Mouse (Mus musculus) embryonic facial prominence, embryonic 13.5 days (tissue): Measurements from ENCODE around the gene Igf2r. TPM values are rescaled to one million over a fixed set of nuclear protein-coding genes. Genes with fewer than 3 reads are reported as not detected.

ENCODE experiments used
- ATAC-seq: fragments of 200-750 bp; cut with Nextera tagmentation; 2 replicates; pipeline ENCODE4 v1.8.0; 2017; ENCODE audit warnings: low read depth; ENCODE audit not compliant: insufficient number of reproducible peaks, insufficient read depth, low FRiP score, low TSS enrichment
- H3K27ac ChIP-seq: fragments of 300-500 bp; sonication (generic); 2 replicates; pipeline ENCODE4 v1.5.1; 2015; ENCODE audit warnings: moderate library complexity, mild to moderate bottlenecking, inconsistent platforms
- H3K27me3 ChIP-seq: fragments of 300-500 bp; sonication (generic); 2 replicates; pipeline ENCODE4 v1.6.1; 2015; ENCODE audit warnings: mild to moderate bottlenecking, inconsistent platforms
- H3K36me3 ChIP-seq: fragments of 300-500 bp; sonication (generic); 2 replicates; pipeline ENCODE4 v1.6.1; 2015; ENCODE audit warnings: mild to moderate bottlenecking, inconsistent platforms
- H3K4me1 ChIP-seq: fragments of 300-500 bp; sonication (generic); 2 replicates; pipeline ENCODE4 v1.6.1; 2015; ENCODE audit warnings: inconsistent platforms
- H3K4me2 ChIP-seq: fragments of 300-500 bp; sonication (generic); 2 replicates; pipeline ENCODE4 v1.6.1; 2015; ENCODE audit warnings: moderate library complexity, mild to moderate bottlenecking, inconsistent platforms
- H3K4me3 ChIP-seq: fragments of 300-500 bp; sonication (generic); 2 replicates; pipeline ENCODE4 v1.5.1; 2015; ENCODE audit warnings: mild to moderate bottlenecking, inconsistent platforms
- H3K9ac ChIP-seq: fragments of 300-500 bp; sonication (generic); 2 replicates; pipeline ENCODE4 v1.6.1; 2015; ENCODE audit warnings: mild to moderate bottlenecking, inconsistent platforms
- H3K9me3 ChIP-seq: fragments of 300-500 bp; sonication (generic); 2 replicates; pipeline ENCODE4 v1.6.1; 2016; ENCODE audit warnings: inconsistent platforms
- WGBS: fragments of 180-500 bp; shearing (Covaris S2); methylation state at CpG from one replicate; pipeline ENCODE4 v1.1.7; 2015; ENCODE audit warnings: mixed read lengths; 5-methylcytosine and 5-hydroxymethylcytosine counted together
- polyA plus RNA-seq: library from polyadenylated mRNA; unstranded; fragments of >200 nt; fragmentation: Nextera tagmentation; extraction: Ambion mirVana; gene quantifications from 2 replicates; pipeline ENCODE4 v1.2.1, GENCODE M21; 2015

Igf2r gene
- polyA plus RNA-seq, result 27.9 and 35.4 TPM in 2 replicates

DNA sequence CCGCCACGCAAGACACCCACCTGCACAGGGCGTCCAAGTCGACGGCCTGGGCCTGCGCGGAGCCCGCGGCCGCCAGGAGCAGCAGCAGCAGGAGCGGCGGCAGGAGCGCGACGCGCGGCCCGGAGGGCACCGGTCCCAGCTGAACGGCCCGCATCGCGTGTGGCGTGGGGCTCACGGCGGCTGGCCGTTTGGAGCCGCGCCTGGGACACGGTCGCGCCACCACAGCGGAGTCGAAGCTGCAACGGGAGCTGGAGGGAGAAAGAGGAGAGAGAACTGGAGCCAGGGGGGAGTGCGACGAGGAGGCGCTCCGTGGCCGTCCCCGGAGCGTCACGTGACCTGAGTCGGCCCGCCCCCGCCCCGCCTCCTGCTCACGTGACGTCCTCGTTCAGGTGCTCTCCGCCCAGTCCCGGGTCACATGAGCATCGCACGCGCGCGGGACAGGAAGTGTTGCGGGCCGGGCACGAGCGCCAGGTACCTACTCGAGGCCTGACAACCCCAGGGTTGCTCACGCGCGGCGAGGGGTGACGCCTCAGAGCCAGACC, at the start of gene Igf2r:
Gene Igf2r (minus strand): TSS at position 285 of the 542 bp plus-strand sequence.
- peak within 1 kb of the TSS; percentile 92 for H3K9ac ChIP-seq
- peak within 1 kb of the TSS; percentile 81 for H3K27ac ChIP-seq
- peak; percentile 82 for ATAC-seq
- 24% methylated on average over 63 of the region's 67 CpGs for WGBS
- no peaks in the 10 kb centered on the region for H3K27me3 ChIP-seq
- H3K4me3 ChIP-seq, result peak within 1 kb of the TSS; percentile 74
- no peaks in the 10 kb centered on the region for H3K9me3 ChIP-seq
- H3K4me2 ChIP-seq, result peak within 1 kb of the TSS; percentile 61
- H3K4me1 ChIP-seq, result peaks cover 37% of the 10 kb centered on the region
- peaks cover 31% of the 10 kb centered on the region for H3K36me3 ChIP-seq

DNA sequence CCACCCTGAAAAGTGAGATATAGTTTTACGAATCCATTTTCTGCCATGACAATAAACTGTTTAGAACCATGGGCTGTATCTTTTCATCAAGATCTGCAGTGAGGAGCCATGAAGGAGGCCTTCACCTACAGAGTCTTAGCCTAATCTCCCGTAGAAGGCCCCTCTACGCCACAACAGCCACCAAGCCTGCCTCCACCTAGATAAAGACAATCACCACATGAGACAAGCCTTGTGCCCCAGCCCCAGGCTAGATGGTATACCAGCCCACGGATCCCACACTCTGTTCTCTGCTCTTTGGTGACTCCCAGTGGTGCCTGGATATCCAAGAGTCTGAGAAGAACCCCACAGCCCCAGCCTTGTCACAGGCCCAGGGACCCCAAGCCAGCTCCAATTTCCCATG, 46.4 kb upstream of the Igf2r start:
- H3K36me3 ChIP-seq, result peaks cover 80% of the 10 kb centered on the region
- no peak overlapping the region for H3K9ac ChIP-seq
- H3K4me2 ChIP-seq, result no peak overlapping the region
- H3K27me3 ChIP-seq, result no peaks in the 10 kb centered on the region
- no peaks in the 10 kb centered on the region; the same call in 1 of the 2 replicates for H3K4me1 ChIP-seq
- H3K9me3 ChIP-seq, result peaks cover 15% of the 10 kb centered on the region; the same call in 1 of the 2 replicates
- 89% methylated on average over 4 of the region's 4 CpGs for WGBS
- ATAC-seq, result no peak
- no peak overlapping the region for H3K27ac ChIP-seq
- no peak overlapping the region for H3K4me3 ChIP-seq

DNA sequence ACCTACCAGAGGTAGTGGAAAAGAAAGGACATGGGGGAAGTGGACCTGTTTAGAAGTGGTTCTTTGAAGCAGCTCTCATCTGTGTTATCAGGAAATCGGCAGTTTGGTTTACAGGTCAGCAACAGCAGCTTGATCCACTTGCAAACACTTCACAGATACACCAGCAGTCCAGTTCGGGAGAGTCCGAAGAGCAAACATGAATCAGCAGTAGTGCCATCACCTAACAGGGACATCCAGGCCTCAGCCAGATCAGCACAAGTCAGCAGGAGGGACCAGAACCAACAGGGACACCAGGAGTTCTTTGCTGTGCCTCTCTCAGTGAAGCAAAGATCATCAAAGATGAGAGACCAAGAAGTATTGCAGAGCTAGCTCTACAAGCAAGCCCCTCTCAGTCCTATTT, 45.0 kb upstream of the Igf2r start:
- no peak for ATAC-seq
- Histone ChIP-seq H3K9ac (no peak overlapping the region), H3K27ac (no peak overlapping the region), H3K27me3 (no peaks in the 10 kb centered on the region), H3K4me3 (no peak overlapping the region), H3K4me2 (no peak overlapping the region), H3K36me3 (peaks cover 66% of the 10 kb centered on the region), H3K4me1 (peaks cover 5% of the 10 kb centered on the region), H3K9me3 (0 out of 2 replicates have a peak, but pooled peaks cover 4% of the 10 kb centered on the region)
- WGBS, result 94% methylated on average over 3 of the region's 3 CpGs

DNA sequence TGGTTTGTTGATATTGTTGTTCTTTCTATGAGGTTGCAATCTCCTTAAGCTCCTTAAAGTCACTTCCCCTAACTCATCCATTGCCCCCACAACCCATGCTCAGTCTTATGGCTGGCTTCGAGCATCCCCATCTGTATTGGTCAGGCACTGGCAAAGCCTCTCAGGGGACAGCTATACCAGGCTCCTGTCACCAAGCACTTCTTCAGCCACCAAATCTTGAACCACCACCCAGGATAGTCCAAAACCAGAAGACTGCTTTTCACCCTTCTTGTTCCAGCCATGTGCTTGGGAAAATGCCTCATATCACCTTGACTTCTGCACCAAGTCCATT, 41.5 kb upstream of the Igf2r start:
- no peak overlapping the region for H3K4me2 ChIP-seq
- no peak overlapping the region for H3K4me3 ChIP-seq
- H3K27me3 ChIP-seq, result no peaks in the 10 kb centered on the region
- ATAC-seq, result no peak
- peaks cover 5% of the 10 kb centered on the region for H3K4me1 ChIP-seq
- peak overlapping the region; percentile 21; the same call in 1 of the 2 replicates for H3K9ac ChIP-seq
- H3K36me3 ChIP-seq, result peaks cover 30% of the 10 kb centered on the region
- WGBS, result 89% methylated on average over 1 of the region's 1 CpGs
- no peaks in the 10 kb centered on the region for H3K9me3 ChIP-seq
- no peak overlapping the region for H3K27ac ChIP-seq

DNA sequence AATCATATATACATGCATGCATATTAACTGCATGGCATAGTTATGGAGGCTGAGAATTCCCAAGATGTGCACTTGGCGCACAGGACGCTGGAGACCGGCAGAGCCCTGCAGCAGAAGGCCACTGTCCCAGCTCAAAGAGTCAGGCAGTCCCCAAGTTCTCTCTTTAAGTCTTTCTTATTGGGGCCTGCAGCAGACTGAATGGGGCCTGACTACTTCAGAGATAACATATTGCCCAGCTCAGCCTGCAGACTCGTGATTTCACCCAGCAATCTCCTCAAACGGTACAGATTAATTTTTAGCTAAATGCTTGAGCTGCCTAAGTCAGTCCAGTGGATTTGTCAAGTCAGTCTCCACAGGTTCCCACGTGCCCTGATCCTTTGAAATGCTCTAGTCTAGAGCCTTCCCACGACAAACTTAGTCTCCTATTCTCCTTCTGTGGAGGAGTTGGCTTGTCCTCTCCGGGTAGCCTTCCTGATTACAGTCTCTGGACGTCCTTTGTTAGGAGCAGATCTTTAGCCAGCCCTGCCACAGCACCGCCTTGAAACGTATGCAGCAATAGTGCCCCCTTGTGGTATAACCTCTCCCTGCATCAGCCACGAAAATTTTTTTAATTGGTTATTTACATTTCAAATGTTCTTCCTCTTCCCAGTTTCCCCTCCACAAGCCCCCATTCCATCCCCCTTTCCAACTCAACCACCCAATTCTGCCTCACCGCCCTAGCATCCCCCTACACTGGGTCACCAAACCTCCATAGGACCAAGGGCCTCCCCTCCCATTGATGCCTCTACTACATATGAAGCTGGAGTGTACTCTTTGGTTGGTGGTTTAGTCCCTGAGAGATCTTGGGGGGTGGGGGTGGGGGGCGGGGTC, 40.9 kb upstream of the Igf2r start:
- H3K9ac ChIP-seq, result peak overlapping the region; percentile 49; the same call in 1 of the 2 replicates
- H3K4me1 ChIP-seq, result peaks cover 5% of the 10 kb centered on the region
- ATAC-seq, result peak; percentile 56; the same call in 1 of the 2 replicates
- no peaks in the 10 kb centered on the region for H3K27me3 ChIP-seq
- no peak overlapping the region for H3K4me2 ChIP-seq
- 20% methylated on average over 14 of the region's 14 CpGs for WGBS
- no peak overlapping the region for H3K4me3 ChIP-seq
- H3K36me3 ChIP-seq, result peaks cover 24% of the 10 kb centered on the region
- no peaks in the 10 kb centered on the region for H3K9me3 ChIP-seq
- peak overlapping the region; percentile 77 for H3K27ac ChIP-seq

DNA sequence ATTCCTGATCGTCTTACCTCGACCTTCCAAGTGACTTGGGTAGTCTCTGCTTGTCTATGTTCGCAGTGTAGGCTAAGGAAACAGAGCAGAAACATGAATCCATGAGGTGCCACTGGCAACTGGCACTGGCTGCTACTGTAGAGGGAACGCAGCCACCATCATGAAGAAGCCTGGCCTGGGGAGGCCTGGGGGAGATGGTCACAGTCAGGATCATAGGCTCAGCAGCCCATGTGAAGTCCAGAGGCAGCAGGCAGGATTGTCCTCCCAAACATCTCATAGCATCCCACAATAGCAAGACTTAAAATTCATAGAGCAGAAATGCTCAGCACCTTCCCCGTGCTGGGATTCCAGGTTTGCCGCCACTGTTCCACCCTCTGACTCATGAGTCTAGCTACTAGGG, 39.4 kb upstream of the Igf2r start:
- Histone ChIP-seq H3K9ac (no peak overlapping the region), H3K27ac (no peak overlapping the region), H3K4me3 (no peak overlapping the region), H3K4me1 (peaks cover 5% of the 10 kb centered on the region), H3K36me3 (peaks cover 13% of the 10 kb centered on the region), H3K27me3 (no peaks in the 10 kb centered on the region), H3K4me2 (no peak overlapping the region), H3K9me3 (no peaks in the 10 kb centered on the region)
- WGBS, result 91% methylated on average over 6 of the region's 6 CpGs
- ATAC-seq, result no peak

DNA sequence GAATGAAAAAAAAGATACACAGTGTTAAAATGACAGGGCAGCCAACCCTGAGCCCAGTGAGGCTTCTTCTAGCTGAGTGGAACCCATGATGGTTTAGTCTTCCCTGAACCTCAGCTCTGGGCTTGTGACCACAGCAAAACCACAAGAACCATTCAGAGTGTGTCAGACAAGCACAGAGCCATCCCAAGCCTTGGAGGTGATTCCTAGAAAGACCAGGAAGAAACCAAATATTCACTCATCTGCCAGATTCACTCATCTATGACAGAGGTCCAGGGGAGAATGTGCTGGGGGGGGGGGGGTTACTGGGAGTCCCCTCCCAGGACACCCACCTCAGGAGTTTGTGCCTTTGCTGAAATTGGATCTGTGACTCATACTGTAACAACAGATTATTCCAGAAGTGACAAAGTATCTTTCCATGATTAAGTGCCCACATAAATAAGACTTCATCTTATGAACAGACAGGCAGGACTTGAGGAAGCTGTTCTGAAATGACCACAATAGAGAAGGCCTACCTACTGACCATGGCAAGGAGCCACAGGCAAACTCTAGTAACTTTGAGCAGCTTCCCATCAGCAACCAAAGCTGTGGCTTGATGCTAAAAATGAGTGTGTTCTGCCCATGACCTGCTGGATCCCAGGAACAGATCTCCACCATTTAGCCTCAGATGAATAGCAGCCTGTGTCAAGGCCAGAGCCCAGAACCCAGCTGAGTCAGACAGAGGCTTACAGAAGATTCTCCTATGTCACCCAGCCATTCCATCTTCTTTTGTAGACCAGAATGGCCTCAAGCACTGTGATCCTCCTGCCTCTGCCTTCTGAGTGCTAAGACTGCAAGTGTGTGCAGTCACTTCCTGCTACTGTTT, 35.4 kb upstream of the Igf2r start:
- H3K9me3 ChIP-seq, result no peaks in the 10 kb centered on the region
- no peak overlapping the region for H3K27ac ChIP-seq
- no peak overlapping the region for H3K4me3 ChIP-seq
- H3K36me3 ChIP-seq, result 0 out of 2 replicates have a peak, but pooled peaks cover 3% of the 10 kb centered on the region
- H3K4me1 ChIP-seq, result no peaks in the 10 kb centered on the region
- no peak overlapping the region for H3K4me2 ChIP-seq
- ATAC-seq, result no peak
- H3K9ac ChIP-seq, result no peak overlapping the region
- no peaks in the 10 kb centered on the region for H3K27me3 ChIP-seq

DNA sequence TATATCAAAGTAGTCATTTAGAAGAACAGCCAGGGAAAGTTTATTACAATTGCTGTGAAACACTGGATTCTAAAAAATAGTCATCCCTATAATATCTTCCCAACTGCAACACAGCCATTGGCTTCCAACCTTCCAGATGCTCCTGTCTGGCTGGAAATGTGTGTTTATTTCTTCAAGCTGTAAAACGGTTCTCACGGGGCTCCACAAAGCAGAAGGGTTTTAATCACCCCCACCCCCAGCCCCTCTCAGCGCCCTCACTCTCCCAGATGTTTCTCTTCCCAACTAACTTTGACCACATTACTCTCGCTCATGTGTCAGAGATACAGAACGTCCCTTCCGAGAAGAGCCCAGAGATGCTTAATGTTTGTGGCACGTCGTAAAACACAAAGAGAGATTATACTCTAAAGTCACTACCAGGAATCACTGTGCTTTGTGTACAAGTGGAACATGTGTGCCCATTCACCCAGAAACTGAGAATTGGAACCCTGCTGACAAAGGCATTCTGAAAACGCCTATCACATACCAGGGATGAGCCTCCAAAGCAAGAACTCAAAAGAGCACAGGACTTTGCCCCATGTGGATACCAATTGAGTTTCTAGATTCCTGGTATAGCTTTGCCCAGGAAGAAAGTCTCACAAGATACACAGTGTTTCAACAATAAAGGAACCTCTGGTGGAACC, 32.5 kb upstream of the Igf2r start:
- H3K27ac ChIP-seq, result no peak overlapping the region
- H3K36me3 ChIP-seq, result 0 out of 2 replicates have a peak, but pooled peaks cover 8% of the 10 kb centered on the region
- H3K4me2 ChIP-seq, result no peak overlapping the region
- H3K4me3 ChIP-seq, result no peak overlapping the region
- WGBS, result 54% methylated on average over 9 of the region's 9 CpGs
- H3K4me1 ChIP-seq, result no peaks in the 10 kb centered on the region
- H3K9me3 ChIP-seq, result no peaks in the 10 kb centered on the region
- ATAC-seq, result no peak
- no peaks in the 10 kb centered on the region for H3K27me3 ChIP-seq
- no peak overlapping the region for H3K9ac ChIP-seq

DNA sequence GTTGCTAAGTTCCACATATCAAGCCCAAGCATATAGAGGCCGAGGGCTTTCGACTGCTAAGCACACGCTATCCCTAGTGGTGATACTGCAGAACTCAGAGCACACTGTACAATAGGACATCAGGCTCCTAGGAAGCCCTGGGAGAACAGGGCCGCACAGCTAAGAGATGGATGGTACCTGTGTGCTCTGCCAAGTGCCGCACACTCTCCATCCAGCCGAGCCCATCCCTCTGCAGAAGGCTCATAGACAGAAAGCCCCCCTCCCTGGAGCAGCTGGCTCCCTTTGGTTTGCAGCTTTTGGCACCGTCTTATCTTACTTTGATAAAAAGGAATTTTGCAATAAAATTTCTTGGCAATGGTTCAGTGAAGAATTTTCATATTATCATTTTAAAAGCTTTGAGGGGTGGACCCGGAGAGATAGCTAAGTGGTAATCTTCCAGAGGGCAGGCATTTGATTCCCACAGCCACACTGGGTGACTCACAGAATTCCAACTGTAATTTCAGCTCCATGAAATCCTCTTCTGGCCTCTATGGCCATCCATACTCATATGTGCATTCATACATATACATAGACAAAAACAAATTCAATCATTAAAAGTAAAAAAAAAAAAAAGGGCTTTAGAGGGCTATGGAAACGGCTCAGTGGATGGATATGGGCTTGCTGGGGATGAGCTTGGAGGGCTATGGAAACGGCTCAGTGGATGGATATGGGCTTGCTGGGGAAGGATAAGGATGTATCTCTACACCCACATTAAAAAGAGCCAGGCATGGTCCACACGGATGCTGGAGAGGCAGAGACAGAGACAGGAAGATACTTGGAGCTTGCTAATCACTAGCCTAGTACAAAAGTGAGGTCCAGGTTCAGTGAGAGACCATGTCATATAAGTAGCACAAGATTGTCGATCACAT, 30.2 kb upstream of the Igf2r start:
- no peak overlapping the region for H3K4me2 ChIP-seq
- no peaks in the 10 kb centered on the region for H3K9me3 ChIP-seq
- H3K4me1 ChIP-seq, result peaks cover 10% of the 10 kb centered on the region
- no peak overlapping the region for H3K4me3 ChIP-seq
- H3K27ac ChIP-seq, result 0 out of 2 replicates have a peak overlapping the region, but pooled peaks have one; percentile 22
- 0 out of 2 replicates have a peak, but pooled peaks cover 5% of the 10 kb centered on the region for H3K36me3 ChIP-seq
- 85% methylated on average over 12 of the region's 12 CpGs for WGBS
- H3K27me3 ChIP-seq, result no peaks in the 10 kb centered on the region
- no peak overlapping the region for H3K9ac ChIP-seq
- no peak for ATAC-seq

DNA sequence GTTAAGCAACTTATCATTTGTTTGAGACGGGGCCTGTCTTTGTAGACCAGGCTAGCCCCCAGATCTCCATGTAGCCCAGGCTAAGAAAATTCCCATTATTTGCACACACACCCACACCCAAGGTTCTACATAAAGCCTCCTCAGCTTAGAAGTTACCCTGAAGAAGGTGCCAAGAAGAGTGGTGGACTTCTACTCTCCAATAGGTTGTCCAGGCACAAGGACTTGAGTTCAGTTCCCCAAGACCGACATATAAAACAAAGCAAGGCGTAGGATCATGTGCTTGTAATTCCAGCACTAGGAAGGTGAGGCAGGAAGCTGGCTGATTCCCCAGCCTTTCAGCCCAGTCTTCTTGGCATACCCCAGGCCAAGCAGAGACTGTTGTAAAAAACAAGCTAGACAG, 29.1 kb upstream of the Igf2r start:
- no peak for ATAC-seq
- no peak overlapping the region for H3K27ac ChIP-seq
- H3K36me3 ChIP-seq, result 0 out of 2 replicates have a peak, but pooled peaks cover 5% of the 10 kb centered on the region
- no peaks in the 10 kb centered on the region for H3K9me3 ChIP-seq
- H3K27me3 ChIP-seq, result no peaks in the 10 kb centered on the region
- 94% methylated on average over 3 of the region's 3 CpGs for WGBS
- no peak overlapping the region for H3K4me2 ChIP-seq
- peaks cover 20% of the 10 kb centered on the region for H3K4me1 ChIP-seq
- H3K9ac ChIP-seq, result no peak overlapping the region
- no peak overlapping the region for H3K4me3 ChIP-seq
